Mouse (Mus musculus) midbrain, embryonic 15.5 days (tissue): Measurements from ENCODE around the gene Tmed10. TPM values are rescaled to one million over a fixed set of nuclear protein-coding genes. Genes with fewer than 3 reads are reported as not detected.
A peak's percentile ranks its signal among the peaks of the same experiment; 100 is the strongest.

Experiments used
- ATAC-seq: fragments of 200-750 bp; cut with Nextera tagmentation; replicated peaks from 2 replicates; pipeline ENCODE4 v1.8.0; 2017; ENCODE audit warnings: moderate TSS enrichment
- H3K27ac ChIP-seq: fragments of 300-500 bp; sonication (generic); 2 replicates; pipeline ENCODE4 v1.5.1; 2015; ENCODE audit warnings: mild to moderate bottlenecking, inconsistent platforms
- H3K27me3 ChIP-seq: fragments of 300-500 bp; sonication (generic); replicated peaks from 2 replicates; pipeline ENCODE4 v1.6.1; 2015; ENCODE audit warnings: inconsistent platforms
- H3K36me3 ChIP-seq: fragments of 300-500 bp; sonication (generic); replicated peaks from 2 replicates; pipeline ENCODE4 v1.6.1; 2015; ENCODE audit warnings: inconsistent platforms
- H3K4me1 ChIP-seq: fragments of 300-500 bp; sonication (generic); 2 replicates; pipeline ENCODE4 v1.6.1; 2015; ENCODE audit warnings: inconsistent platforms
- H3K4me2 ChIP-seq: fragments of 300-500 bp; sonication (generic); 2 replicates; pipeline ENCODE4 v1.6.1; 2015; ENCODE audit warnings: inconsistent platforms, mild to moderate bottlenecking, moderate library complexity
- H3K4me3 ChIP-seq: fragments of 300-500 bp; sonication (generic); 2 replicates; pipeline ENCODE4 v1.5.1; 2015; ENCODE audit warnings: mild to moderate bottlenecking, inconsistent platforms
- H3K9ac ChIP-seq: fragments of 300-500 bp; sonication (generic); 2 replicates; pipeline ENCODE4 v1.6.1; 2015; ENCODE audit warnings: mild to moderate bottlenecking, inconsistent platforms
- H3K9me3 ChIP-seq: fragments of 300-500 bp; sonication (generic); 2 replicates; pipeline ENCODE4 v1.6.1; 2016; ENCODE audit warnings: inconsistent platforms
- WGBS: fragments of 180-500 bp; shearing (Covaris S2); methylation state at CpG from one replicate; pipeline ENCODE4 v1.1.7; 2015; ENCODE audit warnings: mixed read lengths; 5-methylcytosine and 5-hydroxymethylcytosine counted together
- polyA plus RNA-seq: library from polyadenylated mRNA; unstranded; fragments of >200 nt; fragmentation: Nextera tagmentation; extraction: Ambion mirVana; gene quantifications from 2 replicates; pipeline ENCODE4 v1.2.1, GENCODE M21; 2015

Tmed10 gene
- polyA plus RNA-seq, 1 experiment from 2014 or later, result 172 TPM

DNA sequence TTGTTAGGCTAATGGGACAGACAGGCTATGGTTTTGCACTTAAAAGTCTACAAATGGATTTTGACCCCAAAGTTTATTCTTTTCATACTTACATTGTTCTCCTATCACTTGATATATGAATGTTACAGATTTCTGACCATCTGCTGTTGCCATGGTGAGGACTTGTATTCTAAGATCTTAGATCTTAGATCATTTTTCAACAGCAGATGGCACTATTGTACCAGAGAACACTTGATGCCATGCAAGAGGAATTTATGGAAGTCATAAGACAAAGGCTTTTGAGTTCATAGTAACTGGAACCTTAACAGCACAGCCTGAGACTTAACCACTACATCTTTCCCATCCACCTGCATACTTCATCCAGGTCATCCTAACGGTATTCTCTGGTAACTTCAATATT, 33.5 kb downstream of the Tmed10 start:
- no peaks in the 10 kb centered on the region; the same call in 1 of the 2 replicates for H3K36me3 ChIP-seq
- ATAC-seq, result no peak
- peak overlapping the region; percentile 57; the same call in 1 of the 2 replicates for H3K27ac ChIP-seq
- no peak overlapping the region for H3K4me3 ChIP-seq
- H3K4me2 ChIP-seq, result no peak overlapping the region
- no peak overlapping the region for H3K9ac ChIP-seq
- no peaks in the 10 kb centered on the region for H3K27me3 ChIP-seq
- WGBS, result 73% methylated on average over 1 of the region's 1 CpGs
- H3K9me3 ChIP-seq, result no peaks in the 10 kb centered on the region
- H3K4me1 ChIP-seq, result peaks cover 15% of the 10 kb centered on the region

DNA sequence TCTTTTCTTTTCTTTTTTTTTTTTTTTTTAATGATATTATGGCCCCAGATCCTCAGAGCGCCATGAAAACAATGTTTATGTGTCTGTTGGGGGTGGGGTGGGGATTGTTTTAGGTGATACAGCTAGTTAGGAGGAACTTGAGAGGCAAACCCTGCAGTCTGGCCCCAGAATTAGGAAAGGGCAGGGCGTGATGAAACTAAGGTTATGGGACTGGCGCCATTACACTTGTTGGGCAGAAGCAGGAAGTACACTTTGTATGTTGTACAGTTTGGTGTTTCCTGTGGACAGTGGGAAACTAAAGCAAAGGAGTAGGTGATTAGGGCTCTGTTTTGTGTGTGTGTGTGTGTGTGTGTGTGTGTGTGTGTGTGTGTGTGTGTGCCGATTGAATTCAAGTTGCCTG, 34.7 kb downstream of the Tmed10 start:
- peak overlapping the region; percentile 67; the same call in 1 of the 2 replicates for H3K4me2 ChIP-seq
- no peak overlapping the region for H3K27ac ChIP-seq
- H3K4me3 ChIP-seq, result no peak overlapping the region
- no peak for ATAC-seq
- H3K27me3 ChIP-seq, result no peaks in the 10 kb centered on the region
- peaks cover 15% of the 10 kb centered on the region for H3K4me1 ChIP-seq
- no peaks in the 10 kb centered on the region for H3K9me3 ChIP-seq
- no peaks in the 10 kb centered on the region; the same call in 1 of the 2 replicates for H3K36me3 ChIP-seq
- 43% methylated on average over 4 of the region's 4 CpGs for WGBS
- no peak overlapping the region for H3K9ac ChIP-seq

DNA sequence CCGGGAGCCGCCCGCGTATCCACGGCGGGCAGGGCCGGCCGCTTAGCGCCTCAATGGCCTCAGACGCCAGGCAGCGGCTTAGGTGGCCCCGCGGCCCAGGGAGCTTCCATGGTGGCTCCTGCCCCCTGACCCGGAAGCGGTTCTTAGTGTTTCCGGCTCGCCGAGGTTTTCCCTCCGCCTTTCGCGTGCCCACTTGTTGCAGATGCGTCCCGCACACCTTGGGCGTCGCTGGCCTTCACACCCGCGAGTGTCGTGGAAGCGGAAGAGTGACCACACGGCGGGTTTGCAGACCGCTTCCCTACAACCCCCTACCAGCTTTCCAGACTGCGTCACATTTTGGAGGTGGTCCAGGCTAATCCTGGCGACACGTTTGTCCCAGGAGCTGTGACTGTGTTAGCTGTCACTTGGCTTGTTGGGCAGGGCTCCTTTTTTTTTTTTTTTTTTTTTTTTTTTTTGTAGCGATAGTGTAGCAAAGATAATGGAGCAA, 35.4 kb downstream of the Tmed10 start, which contains the start of gene Nek9:
Gene Nek9 (minus strand): TSS at position 120 of the 487 bp plus-strand sequence.
- Histone ChIP-seq H3K4me1 (peaks cover 15% of the 10 kb centered on the region), H3K4me3 (peak within 1 kb of the TSS; percentile 70), H3K27ac (peak within 1 kb of the TSS; percentile 83), H3K9ac (peak within 1 kb of the TSS; percentile 94), H3K4me2 (peak within 1 kb of the TSS; percentile 67), H3K9me3 (no peaks in the 10 kb centered on the region), H3K36me3 (peaks cover 6% of the 10 kb centered on the region; the same call in 1 of the 2 replicates), H3K27me3 (no peaks in the 10 kb centered on the region)
- ATAC-seq, result peak; percentile 89
- under 1% methylated on average over 36 of the region's 36 CpGs for WGBS

DNA sequence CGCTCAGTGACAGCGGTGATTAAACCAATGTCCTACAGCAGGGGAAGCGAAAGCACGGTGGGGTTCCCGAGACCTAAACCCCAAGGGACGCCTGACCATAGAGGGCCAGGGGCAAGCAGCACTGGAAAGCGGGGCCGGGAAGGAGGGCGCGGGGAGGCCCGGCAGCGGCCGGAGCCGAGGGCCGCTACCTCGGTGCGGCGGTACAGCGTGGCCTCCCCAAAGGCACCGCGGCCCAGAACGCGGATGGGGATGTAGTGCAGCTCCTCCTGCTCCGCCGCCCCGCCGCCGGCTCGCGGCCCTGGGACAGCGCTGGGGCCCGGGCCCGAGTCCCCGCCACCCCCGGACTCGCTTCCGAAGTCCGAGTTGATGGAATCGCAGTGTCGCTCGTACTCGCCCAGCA, 35.8 kb downstream of the Tmed10 start:
- peak overlapping the region; percentile 70 for H3K4me3 ChIP-seq
- H3K36me3 ChIP-seq, result peaks cover 10% of the 10 kb centered on the region; the same call in 1 of the 2 replicates
- peak; percentile 78 for ATAC-seq
- H3K27ac ChIP-seq, result peak overlapping the region; percentile 83
- no peaks in the 10 kb centered on the region for H3K9me3 ChIP-seq
- peak overlapping the region; percentile 67 for H3K4me2 ChIP-seq
- no peaks in the 10 kb centered on the region for H3K27me3 ChIP-seq
- H3K4me1 ChIP-seq, result peaks cover 15% of the 10 kb centered on the region
- peak overlapping the region; percentile 94 for H3K9ac ChIP-seq
- 1% methylated on average over 39 of the region's 42 CpGs for WGBS

DNA sequence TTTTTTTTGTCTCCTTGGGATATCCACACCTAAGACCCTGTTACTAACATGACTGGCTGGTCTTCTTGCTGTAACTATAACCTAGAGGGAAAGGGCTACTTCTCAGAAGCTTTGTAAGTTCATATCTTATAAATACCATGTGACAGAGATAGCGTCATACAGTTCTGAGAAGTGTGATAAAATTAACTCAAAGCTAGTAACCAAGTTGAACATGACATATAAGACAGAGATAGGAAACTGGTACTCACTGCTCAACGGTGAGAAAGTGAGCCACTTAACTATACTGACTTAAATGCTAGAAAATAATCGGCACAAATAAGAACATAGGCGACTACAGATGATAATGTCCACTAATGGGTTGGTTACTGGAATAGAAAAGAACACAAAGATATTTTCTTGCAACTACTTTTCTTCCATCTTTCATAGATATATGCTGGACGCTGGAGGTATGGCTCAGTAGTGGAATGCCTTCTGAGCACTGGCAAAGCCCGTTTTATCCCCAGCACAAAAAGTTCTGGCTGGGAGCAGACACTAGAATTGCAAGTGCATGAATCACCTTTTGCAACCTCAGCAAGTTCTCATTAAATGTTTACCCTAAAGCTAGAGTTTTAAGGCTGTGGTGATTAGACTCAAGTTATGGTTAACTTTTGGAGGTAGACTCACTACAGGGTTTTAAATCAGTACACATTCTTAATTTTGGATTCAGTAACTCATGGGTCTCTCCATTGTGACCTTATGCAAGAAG, 36.9 kb downstream of the Tmed10 start:
- Histone ChIP-seq H3K27me3 (no peaks in the 10 kb centered on the region), H3K9me3 (no peaks in the 10 kb centered on the region), H3K36me3 (peaks cover 18% of the 10 kb centered on the region; the same call in 1 of the 2 replicates), H3K9ac (peak overlapping the region; percentile 94; the same call in 1 of the 2 replicates), H3K27ac (no peak overlapping the region), H3K4me3 (peak overlapping the region; percentile 70), H3K4me1 (peaks cover 15% of the 10 kb centered on the region), H3K4me2 (peak overlapping the region; percentile 67)
- WGBS, result 86% methylated on average over 6 of the region's 6 CpGs
- ATAC-seq, result no peak

- H3K9ac ChIP-seq, result no peak overlapping the region
- H3K27ac ChIP-seq, result no peak overlapping the region
- no peak for ATAC-seq
- H3K36me3 ChIP-seq, result peaks cover 59% of the 10 kb centered on the region
- no peak overlapping the region for H3K4me3 ChIP-seq
- WGBS, result 94% methylated on average over 7 of the region's 7 CpGs
- H3K9me3 ChIP-seq, result no peaks in the 10 kb centered on the region
- H3K4me2 ChIP-seq, result no peak overlapping the region
- no peaks in the 10 kb centered on the region for H3K27me3 ChIP-seq
- H3K4me1 ChIP-seq, result no peaks in the 10 kb centered on the region
These were observed 44.5 kb downstream of the Tmed10 start for GRCm38 (mm10) chr12:85330153-85330552.

- ATAC-seq, result no peak
- WGBS, result 71% methylated on average over 3 of the region's 3 CpGs
- no peaks in the 10 kb centered on the region for H3K27me3 ChIP-seq
- H3K4me3 ChIP-seq, result no peak overlapping the region
- H3K27ac ChIP-seq, result no peak overlapping the region
- no peaks in the 10 kb centered on the region for H3K9me3 ChIP-seq
- no peak overlapping the region for H3K9ac ChIP-seq
- H3K36me3 ChIP-seq, result peaks cover 83% of the 10 kb centered on the region
- H3K4me1 ChIP-seq, result no peaks in the 10 kb centered on the region
- no peak overlapping the region for H3K4me2 ChIP-seq
These were observed 66.0 kb downstream of the Tmed10 start for GRCm38 (mm10) chr12:85308651-85309050.

DNA sequence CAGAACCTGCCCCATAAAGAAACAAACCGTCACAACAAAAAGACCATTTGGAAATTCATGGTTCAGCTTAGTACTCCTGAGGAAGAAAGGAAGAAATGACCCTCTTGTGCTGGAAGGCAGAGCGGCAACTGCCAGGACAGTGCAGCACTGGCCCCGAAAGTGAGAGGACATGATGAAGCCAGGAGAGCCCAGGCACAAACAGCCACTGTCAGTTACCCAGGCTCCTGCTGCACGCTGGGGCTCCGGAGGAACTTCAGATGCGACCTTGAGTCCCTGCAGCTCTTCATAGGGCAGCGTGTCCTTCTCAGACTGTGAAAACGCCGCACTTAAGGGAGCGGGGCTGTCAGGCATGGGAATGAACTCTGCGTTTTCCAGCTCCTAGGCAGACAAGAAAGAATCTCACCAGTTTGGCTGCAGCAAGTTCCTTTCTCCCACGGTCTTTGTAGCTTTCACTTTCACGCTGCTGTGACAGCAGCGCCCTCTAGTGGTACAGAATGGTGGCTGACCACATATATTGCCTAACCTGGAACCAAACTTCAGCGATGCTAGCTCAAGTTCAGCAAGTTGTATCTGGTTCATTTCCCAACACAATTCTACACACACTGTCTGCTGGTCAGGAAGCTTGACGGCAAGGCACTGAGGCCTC, 69.3 kb downstream of the Tmed10 start:
- H3K4me1 ChIP-seq, result no peaks in the 10 kb centered on the region
- H3K4me2 ChIP-seq, result no peak overlapping the region
- H3K27ac ChIP-seq, result peak overlapping the region; percentile 26; the same call in 1 of the 2 replicates
- H3K9ac ChIP-seq, result no peak overlapping the region
- peak; percentile 50; the same call in 1 of the 2 replicates for ATAC-seq
- H3K36me3 ChIP-seq, result peaks cover 72% of the 10 kb centered on the region
- 50% methylated on average over 16 of the region's 16 CpGs for WGBS
- H3K27me3 ChIP-seq, result no peaks in the 10 kb centered on the region
- no peak overlapping the region for H3K4me3 ChIP-seq
- H3K9me3 ChIP-seq, result no peaks in the 10 kb centered on the region

DNA sequence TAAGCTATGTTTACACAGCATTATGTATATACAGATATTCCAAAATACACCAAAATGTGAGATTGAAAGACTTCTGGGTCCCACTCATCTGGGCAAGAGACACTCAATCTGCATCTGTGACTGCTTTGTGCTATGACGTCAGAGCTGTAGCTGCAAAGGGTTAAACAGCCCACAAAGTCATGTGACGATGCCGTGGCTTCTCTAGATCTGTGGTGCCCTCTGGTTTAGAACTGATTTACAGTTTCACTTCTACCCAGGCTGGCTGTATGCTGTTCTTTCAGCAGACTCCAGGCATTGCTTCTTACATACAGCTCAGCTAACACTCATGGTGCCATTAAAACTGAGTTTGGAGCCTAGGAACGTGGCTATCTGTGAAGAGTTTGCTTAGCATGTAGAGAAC, 69.9 kb downstream of the Tmed10 start:
- ATAC-seq, result no peak
- no peak overlapping the region for H3K4me3 ChIP-seq
- no peaks in the 10 kb centered on the region for H3K27me3 ChIP-seq
- no peak overlapping the region for H3K4me2 ChIP-seq
- no peak overlapping the region for H3K27ac ChIP-seq
- no peak overlapping the region for H3K9ac ChIP-seq
- WGBS, result 81% methylated on average over 4 of the region's 4 CpGs
- H3K36me3 ChIP-seq, result peaks cover 69% of the 10 kb centered on the region
- H3K4me1 ChIP-seq, result no peaks in the 10 kb centered on the region
- no peaks in the 10 kb centered on the region for H3K9me3 ChIP-seq

DNA sequence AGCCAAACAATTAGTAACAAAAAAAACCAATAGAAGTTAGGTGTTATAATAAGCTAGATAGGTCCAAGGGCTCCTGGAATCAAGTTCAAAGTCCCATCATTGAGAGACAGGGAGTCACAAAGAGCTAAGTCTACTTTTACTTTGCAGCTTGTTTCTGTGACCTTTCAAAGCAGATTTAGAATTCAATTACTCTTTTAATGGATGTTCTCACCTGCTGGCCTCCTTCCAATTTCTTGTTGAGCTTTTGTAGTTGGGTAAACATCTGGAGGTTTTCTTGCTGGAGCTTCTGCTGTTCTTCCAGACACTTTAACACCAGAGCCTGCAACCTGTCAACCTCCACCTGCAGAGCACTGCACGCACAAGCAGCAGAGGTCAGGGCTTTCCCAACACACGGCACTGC, 71.4 kb downstream of the Tmed10 start:
- peaks cover 62% of the 10 kb centered on the region for H3K36me3 ChIP-seq
- no peak for ATAC-seq
- H3K9ac ChIP-seq, result no peak overlapping the region

GRCm38 (mm10) chr12:85298835-85299180, 75.8 kb downstream of the Tmed10 start:
- Histone ChIP-seq H3K9ac (no peak overlapping the region), H3K36me3 (peaks cover 29% of the 10 kb centered on the region), H3K4me2 (no peak overlapping the region), H3K27me3 (no peaks in the 10 kb centered on the region), H3K27ac (no peak overlapping the region), H3K4me3 (no peak overlapping the region), H3K4me1 (no peaks in the 10 kb centered on the region), H3K9me3 (no peaks in the 10 kb centered on the region)
- ATAC-seq, result no peak
- 98% methylated on average over 1 of the region's 1 CpGs for WGBS

More for the DNA sequence above, 71.4 kb downstream of the Tmed10 start:
- 85% methylated on average over 2 of the region's 2 CpGs for WGBS
- Histone ChIP-seq H3K9me3 (no peaks in the 10 kb centered on the region), H3K4me1 (no peaks in the 10 kb centered on the region), H3K4me3 (no peak overlapping the region), H3K27me3 (no peaks in the 10 kb centered on the region), H3K4me2 (no peak overlapping the region), H3K27ac (no peak overlapping the region)

GRCm38 (mm10) chr12:85298127-85298834, 76.4 kb downstream of the Tmed10 start:
- Histone ChIP-seq H3K36me3 (peaks cover 25% of the 10 kb centered on the region), H3K9me3 (no peaks in the 10 kb centered on the region), H3K4me1 (no peaks in the 10 kb centered on the region), H3K27me3 (no peaks in the 10 kb centered on the region), H3K4me2 (no peak overlapping the region), H3K4me3 (no peak overlapping the region), H3K27ac (no peak overlapping the region), H3K9ac (no peak overlapping the region)
- ATAC-seq, result no peak
- WGBS, result 87% methylated on average over 11 of the region's 11 CpGs
